Mouse (Mus musculus) midbrain, embryonic 16.5 days (tissue): ENCODE results near the gene Rbms1. TPM values are rescaled to one million over a fixed set of nuclear protein-coding genes. Genes with fewer than 3 reads are reported as not detected.
"Not testable (repeated sequence)": the region's sequence is repeated elsewhere in the genome, so short reads cannot be mapped to it uniquely, and the experiment has no call there.

Experiments used
- ATAC-seq: fragments of 200-750 bp; cut with Nextera tagmentation; 2 replicates; pipeline ENCODE4 v1.8.0; 2017; ENCODE audit warnings: moderate TSS enrichment
- H3K27ac ChIP-seq: fragments of 300-500 bp; sonication (generic); 2 replicates; pipeline ENCODE4 v1.5.1; 2014; ENCODE audit warnings: mild to moderate bottlenecking, low read length, mixed read lengths
- H3K27me3 ChIP-seq: fragments of 300-500 bp; sonication (generic); 2 replicates; pipeline ENCODE4 v1.6.1; 2014; ENCODE audit warnings: low read depth, low read length, mixed read lengths; ENCODE audit not compliant: control insufficient read depth, insufficient read depth
- H3K36me3 ChIP-seq: fragments of 300-500 bp; sonication (generic); 2 replicates; pipeline ENCODE4 v1.6.1; 2014; ENCODE audit warnings: mild to moderate bottlenecking, low read length, moderate library complexity, mixed read lengths; ENCODE audit not compliant: control insufficient read depth, insufficient read depth
- H3K4me1 ChIP-seq: fragments of 300-500 bp; sonication (generic); 2 replicates; pipeline ENCODE4 v1.6.1; 2014; ENCODE audit warnings: mild to moderate bottlenecking, low read length, mixed read lengths; ENCODE audit not compliant: control insufficient read depth, insufficient read depth
- H3K4me2 ChIP-seq: fragments of 300-500 bp; sonication (generic); 2 replicates; pipeline ENCODE4 v1.6.1; 2014; ENCODE audit warnings: mild to moderate bottlenecking, low read length, mixed read lengths
- H3K4me3 ChIP-seq: fragments of 300-500 bp; sonication (generic); 2 replicates; pipeline ENCODE4 v1.5.1; 2014; ENCODE audit warnings: low read depth, mild to moderate bottlenecking, low read length, moderate library complexity, mixed read lengths
- H3K9ac ChIP-seq: fragments of 300-500 bp; sonication (generic); 2 replicates; pipeline ENCODE4 v1.6.1; 2014; ENCODE audit warnings: low read depth, low read length, mixed read lengths
- H3K9me3 ChIP-seq: fragments of 300-500 bp; sonication (generic); replicated peaks from 2 replicates; pipeline ENCODE4 v1.6.1; 2014; ENCODE audit warnings: mild to moderate bottlenecking, low read length, mixed read lengths; ENCODE audit not compliant: control insufficient read depth, poor library complexity, severe bottlenecking
- WGBS: fragments of 180-500 bp; shearing (Covaris S2); extraction: QIAGEN DNeasy Blood & Tissue Kit; methylation state at CpG from one replicate; pipeline ENCODE4 v1.1.7; 2014; 5-methylcytosine and 5-hydroxymethylcytosine counted together
- polyA plus RNA-seq: library from polyadenylated mRNA; unstranded; fragments of >200 nt; fragmentation: Nextera tagmentation; extraction: Ambion mirVana; gene quantifications from 2 replicates; pipeline ENCODE4 v1.2.1, GENCODE M21; 2015

Gene Rbms1
- polyA plus RNA-seq, 1 experiment from 2014 or later = 43.7 TPM

- H3K36me3 ChIP-seq = no peaks in the 10 kb centered on the region
These were observed 126.8 kb downstream of the Rbms1 start for GRCm38 (mm10) chr2:60836237-60836636.

GRCm38 (mm10) chr2:60834293-60834692 lies 128.7 kb downstream of the Rbms1 start:
- Histone ChIP-seq H3K27me3 (no peaks in the 10 kb centered on the region), H3K4me2 (no peak overlapping the region), H3K9me3 (no peaks in the 10 kb centered on the region), H3K9ac (no peak overlapping the region), H3K4me1 (peaks cover 8% of the 10 kb centered on the region; the same call in 1 of the 2 replicates), H3K27ac (no peak overlapping the region), H3K4me3 (no peak overlapping the region), H3K36me3 (no peaks in the 10 kb centered on the region)
- 71% methylated on average over 7 of the region's 7 CpGs for WGBS
- ATAC-seq = no peak

More at GRCm38 (mm10) chr2:60836237-60836636, 126.8 kb downstream of the Rbms1 start:
- Histone ChIP-seq H3K27me3 (no peaks in the 10 kb centered on the region), H3K4me2 (no peak overlapping the region), H3K27ac (no peak overlapping the region), H3K4me3 (no peak overlapping the region), H3K9me3 (no peaks in the 10 kb centered on the region), H3K9ac (no peak overlapping the region), H3K4me1 (peaks cover 8% of the 10 kb centered on the region; the same call in 1 of the 2 replicates)
- 87% methylated on average over 7 of the region's 7 CpGs for WGBS
- no peak for ATAC-seq

GRCm38 (mm10) chr2:60832254-60832653 lies 130.7 kb downstream of the Rbms1 start:
- peak; percentile 63; the same call in 1 of the 2 replicates for ATAC-seq
- Histone ChIP-seq H3K27ac (no peak overlapping the region), H3K9ac (no peak overlapping the region), H3K36me3 (no peaks in the 10 kb centered on the region), H3K4me1 (peaks cover 4% of the 10 kb centered on the region; the same call in 1 of the 2 replicates), H3K4me2 (no peak overlapping the region), H3K4me3 (no peak overlapping the region), H3K27me3 (no peaks in the 10 kb centered on the region), H3K9me3 (no peaks in the 10 kb centered on the region)
- 22% methylated on average over 8 of the region's 8 CpGs for WGBS

- H3K27ac ChIP-seq, H3K4me3 ChIP-seq, H3K9me3 ChIP-seq, ATAC-seq, H3K4me2 ChIP-seq, H3K9ac ChIP-seq, H3K4me1 ChIP-seq, H3K36me3 ChIP-seq, H3K27me3 ChIP-seq: not testable (repeated sequence)
- 32% methylated on average over 1 of the region's 1 CpGs for WGBS
These were observed 132.5 kb downstream of the Rbms1 start for GRCm38 (mm10) chr2:60830464-60830863.

DNA sequence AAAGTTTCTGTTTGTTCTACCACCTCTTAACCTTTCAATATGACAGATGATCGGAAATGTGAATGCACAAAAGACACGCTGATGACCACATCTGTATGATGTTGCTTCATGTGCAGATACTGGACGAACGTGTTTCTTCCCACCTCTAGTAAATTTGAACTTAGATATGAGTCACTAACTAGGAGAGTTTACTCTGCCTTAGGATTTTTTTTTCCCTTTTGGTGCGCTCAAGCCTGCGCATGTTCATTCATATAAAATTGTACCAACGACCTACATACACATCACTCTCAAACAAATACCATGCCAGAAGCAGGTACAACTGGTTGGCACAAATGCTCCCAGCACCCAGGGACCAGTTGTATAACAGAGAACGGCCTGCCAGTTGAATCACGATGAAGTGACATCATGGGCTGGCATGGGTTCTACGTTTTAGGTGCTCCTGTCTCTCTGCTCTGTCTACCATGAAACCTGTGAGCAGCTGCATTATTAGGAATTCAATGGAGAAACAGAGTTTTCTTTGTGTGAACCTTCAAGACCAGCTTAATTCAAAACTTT lies 134.0 kb downstream of the Rbms1 start:
- Histone ChIP-seq H3K27ac (no peak overlapping the region), H3K9ac (no peak overlapping the region), H3K4me2 (no peak overlapping the region), H3K36me3 (no peaks in the 10 kb centered on the region), H3K4me3 (no peak overlapping the region), H3K4me1 (peaks cover 4% of the 10 kb centered on the region; the same call in 1 of the 2 replicates), H3K27me3 (no peaks in the 10 kb centered on the region), H3K9me3 (no peaks in the 10 kb centered on the region)
- 88% methylated on average over 10 of the region's 10 CpGs for WGBS
- no peak for ATAC-seq

DNA sequence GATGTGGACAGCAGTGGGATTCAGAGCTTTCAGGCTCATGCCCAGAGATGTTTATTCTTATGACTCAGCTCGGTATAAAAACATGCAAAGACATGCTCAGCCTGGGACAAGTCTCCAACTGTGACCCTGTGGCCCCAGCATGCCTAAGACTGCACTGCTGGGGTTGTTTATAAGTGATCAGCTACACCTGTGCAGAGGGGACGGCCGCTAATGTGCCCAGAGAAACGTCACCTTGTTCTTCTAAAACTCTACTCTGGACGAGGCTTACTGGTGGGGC lies 135.9 kb downstream of the Rbms1 start:
- Histone ChIP-seq H3K27ac (no peak overlapping the region), H3K9ac (no peak overlapping the region), H3K4me3 (no peak overlapping the region), H3K4me2 (no peak overlapping the region), H3K36me3 (no peaks in the 10 kb centered on the region), H3K4me1 (peaks cover 2% of the 10 kb centered on the region; the same call in 1 of the 2 replicates), H3K27me3 (no peaks in the 10 kb centered on the region), H3K9me3 (no peaks in the 10 kb centered on the region)
- ATAC-seq = no peak
- 81% methylated on average over 5 of the region's 5 CpGs for WGBS

DNA sequence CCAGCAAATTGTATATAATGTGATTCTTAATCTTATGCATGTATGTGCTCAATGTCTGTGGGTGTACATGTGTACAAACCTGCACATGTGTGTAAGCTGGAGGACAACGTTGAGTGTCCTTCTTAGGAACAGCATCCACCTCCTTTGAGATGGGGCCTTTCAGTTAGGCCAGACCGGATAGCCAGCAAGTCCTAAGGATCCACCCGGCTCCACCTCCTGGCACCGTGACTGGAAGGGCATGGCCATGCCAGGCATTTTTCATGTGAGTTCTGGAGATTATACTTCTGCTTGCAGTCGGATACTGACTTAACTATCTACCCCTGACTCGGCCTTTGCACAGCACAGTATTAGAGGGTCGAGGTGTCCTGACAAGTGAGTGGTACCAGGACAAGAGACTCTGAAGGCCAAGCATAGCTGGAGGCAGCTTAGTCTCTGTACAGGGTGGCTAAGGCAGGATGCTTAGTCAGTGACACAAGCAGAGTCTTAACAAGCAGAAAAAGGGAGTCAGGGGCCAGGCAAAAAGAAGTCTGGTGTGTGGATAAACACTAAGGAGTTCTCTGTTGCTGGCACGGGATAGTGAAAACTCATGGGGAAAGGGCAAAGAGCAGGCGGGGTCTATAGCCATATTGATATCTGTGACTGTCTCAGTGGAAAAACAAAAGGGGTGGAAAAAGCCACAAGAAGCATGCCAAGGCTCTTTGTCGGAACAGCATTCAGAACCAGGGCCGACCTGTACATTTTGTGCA lies 136.4 kb downstream of the Rbms1 start:
- H3K27me3 ChIP-seq = no peaks in the 10 kb centered on the region
- no peak overlapping the region for H3K9ac ChIP-seq
- H3K27ac ChIP-seq = no peak overlapping the region
- no peaks in the 10 kb centered on the region for H3K36me3 ChIP-seq
- no peak overlapping the region for H3K4me3 ChIP-seq
- WGBS = 88% methylated on average over 11 of the region's 11 CpGs
- no peak overlapping the region for H3K4me2 ChIP-seq
- H3K4me1 ChIP-seq = no peaks in the 10 kb centered on the region
- no peaks in the 10 kb centered on the region for H3K9me3 ChIP-seq
- ATAC-seq = no peak

DNA sequence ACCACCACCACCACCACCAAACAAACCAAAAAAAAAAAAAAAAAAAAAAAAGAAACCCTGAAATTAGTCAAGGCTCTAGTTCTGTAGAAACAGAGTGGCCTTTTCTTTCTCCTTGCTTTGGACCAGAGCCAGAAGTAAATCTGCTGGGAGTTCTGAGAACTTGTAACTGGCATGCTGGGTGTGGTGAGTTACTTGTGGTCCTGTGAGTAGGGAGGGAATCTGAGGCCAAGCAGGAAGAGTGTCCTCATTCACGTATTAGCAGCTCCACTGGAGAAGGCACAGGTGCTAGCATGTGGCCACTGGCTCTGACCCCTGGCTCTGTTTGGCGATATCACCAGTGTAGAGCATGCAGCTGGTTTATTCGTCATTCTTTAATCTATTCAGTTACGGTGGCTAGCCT lies 137.3 kb downstream of the Rbms1 start:
- no peaks in the 10 kb centered on the region for H3K27me3 ChIP-seq
- H3K4me2 ChIP-seq = no peak overlapping the region
- no peak overlapping the region for H3K4me3 ChIP-seq
- no peaks in the 10 kb centered on the region for H3K4me1 ChIP-seq
- 60% methylated on average over 4 of the region's 4 CpGs for WGBS
- no peaks in the 10 kb centered on the region for H3K36me3 ChIP-seq
- H3K9me3 ChIP-seq = no peaks in the 10 kb centered on the region
- H3K27ac ChIP-seq = no peak overlapping the region
- no peak overlapping the region for H3K9ac ChIP-seq
- no peak for ATAC-seq

GRCm38 (mm10) chr2:60821635-60822034 lies 141.4 kb downstream of the Rbms1 start:
- Histone ChIP-seq H3K36me3 (no peaks in the 10 kb centered on the region), H3K4me1 (no peaks in the 10 kb centered on the region), H3K4me2 (no peak overlapping the region), H3K27ac (no peak overlapping the region), H3K4me3 (no peak overlapping the region), H3K27me3 (no peaks in the 10 kb centered on the region), H3K9me3 (no peaks in the 10 kb centered on the region), H3K9ac (no peak overlapping the region)
- ATAC-seq = no peak
- WGBS = 88% methylated on average over 3 of the region's 3 CpGs
